Comparison of ENCODE assay signal across 8 mouse cellular contexts in the genomic region with DNA sequence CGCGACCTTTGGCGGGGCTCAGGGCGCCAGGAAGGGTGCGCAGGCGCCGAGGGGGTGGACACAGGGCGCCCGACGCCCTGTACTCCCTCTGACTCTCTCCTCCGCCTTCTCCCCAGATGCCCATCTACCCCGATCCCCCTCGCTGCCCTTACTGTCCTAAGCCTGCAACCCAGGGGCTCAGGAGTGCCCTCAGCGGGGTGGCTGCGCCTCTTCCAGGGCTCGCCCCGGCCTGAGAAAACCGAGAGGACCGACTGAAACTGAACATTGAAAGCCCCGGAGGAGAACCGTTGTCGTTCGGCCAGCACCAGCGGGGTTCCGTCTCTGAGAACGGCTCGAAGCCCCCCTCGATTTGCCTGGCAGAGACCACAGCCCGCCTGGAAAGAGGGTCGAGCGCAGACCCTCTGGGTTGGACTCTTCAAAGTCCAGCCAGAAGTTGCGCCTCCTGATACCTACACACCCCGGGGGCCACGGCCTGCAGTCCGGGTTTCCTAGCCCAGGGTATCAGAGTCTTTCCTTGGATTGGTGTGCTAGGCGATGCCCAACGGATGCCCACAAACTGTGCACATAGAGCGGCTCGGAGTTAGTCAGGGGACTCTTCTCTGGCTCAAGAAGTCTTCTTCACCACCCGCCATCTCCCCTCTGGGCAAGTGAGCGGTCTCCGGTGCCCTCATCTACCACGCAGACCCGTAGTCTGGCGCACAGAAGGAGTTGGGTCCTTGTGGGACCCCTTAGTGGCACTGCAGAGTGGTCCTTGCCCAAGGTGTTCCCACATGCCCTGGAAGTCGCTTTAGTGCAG. TPM values are rescaled to one million over a fixed set of nuclear protein-coding genes. Genes with fewer than 3 reads are reported as not detected.
DNase-seq lines count a peak whose midpoint lies in the region; ATAC-seq and TF ChIP-seq lines count a peak whose summit lies in the region.

No protein-coding gene starts in this region.

- WGBS in heart, adult 2 months = 2% methylated on average over 37 of the region's 46 CpGs
- WGBS in forebrain, embryonic 10.5 days = under 1% methylated on average over 46 of the region's 46 CpGs
- 2% methylated on average over 45 of the region's 46 CpGs for WGBS in liver, embryonic 12.5 days (ENCODE audit: insufficient replicate concordance)
- WGBS in stomach, embryonic 16.5 days = 3% methylated on average over 46 of the region's 46 CpGs

- no peak for ATAC-seq in liver, embryonic 12.5 days
- ATAC-seq in stomach, embryonic 16.5 days (ENCODE audit: insufficient read depth, low FRiP score) = no peak

- no peaks in the 10 kb centered on the region for H3K9me3 ChIP-seq in forebrain, embryonic 10.5 days
- H3K9me3 ChIP-seq in liver, embryonic 12.5 days (replicated peaks) = no peaks in the 10 kb centered on the region
- no peaks in the 10 kb centered on the region for H3K9me3 ChIP-seq in stomach, embryonic 16.5 days (replicated peaks; ENCODE audit: control insufficient read depth, low read length)

- peak overlapping the region; percentile 52 for H3K9ac ChIP-seq in heart, adult 2 months (ENCODE audit: low read depth, low read length)
- H3K9ac ChIP-seq in liver, embryonic 12.5 days = 0 out of 2 replicates have a peak overlapping the region, but pooled peaks have one; percentile 31
- H3K9ac ChIP-seq in stomach, embryonic 16.5 days (ENCODE audit: low read length) = peak overlapping the region; percentile 70

- intact Hi-C loops in heart, adult 2 months (cut with DNase I) = loop anchor here (5.0 to 10.0 kb wide), 2 partner anchors 128 to 186 kb away; partner anchors contain the start of genes A430005L14Rik and Lrrc47

- H3K27ac ChIP-seq in heart, adult 2 months = no peak overlapping the region
- peak overlapping the region; percentile 72 for H3K27ac ChIP-seq in forebrain, embryonic 10.5 days
- H3K27ac ChIP-seq in liver, embryonic 12.5 days = no peak overlapping the region
- no peak overlapping the region for H3K27ac ChIP-seq in stomach, embryonic 16.5 days (ENCODE audit: low read length)

- H3K36me3 ChIP-seq in heart, adult 2 months (ENCODE audit: control insufficient read depth, insufficient read depth, low read length) = no peaks in the 10 kb centered on the region
- no peaks in the 10 kb centered on the region for H3K36me3 ChIP-seq in forebrain, embryonic 10.5 days (replicated peaks)
- H3K36me3 ChIP-seq in liver, embryonic 12.5 days = peaks cover 4% of the 10 kb centered on the region; the same call in 1 of the 2 replicates
- H3K36me3 ChIP-seq in stomach, embryonic 16.5 days (ENCODE audit: control insufficient read depth, insufficient read depth, low read length) = no peaks in the 10 kb centered on the region

- H3K4me2 ChIP-seq in liver, embryonic 12.5 days = peak overlapping the region; percentile 67
- peak overlapping the region; percentile 95 for H3K4me2 ChIP-seq in stomach, embryonic 16.5 days (ENCODE audit: low read depth, low read length)

- no peak for TF ChIP-seq CTCF in heart, adult 2 months (IDR thresholded peaks at IDR 0.05)

- no peak for TF ChIP-seq EP300 in heart, adult 2 months (IDR thresholded peaks at IDR 0.05; ENCODE audit: insufficient read depth, low read depth, low read length)

- no peak for TF ChIP-seq POLR2A in heart, adult 2 months (IDR thresholded peaks at IDR 0.05; ENCODE audit: insufficient read depth, low read depth, low read length)

- H3K27me3 ChIP-seq in heart, adult 2 months (ENCODE audit: control insufficient read depth, insufficient read depth, low read length) = peaks cover 21% of the 10 kb centered on the region
- H3K27me3 ChIP-seq in forebrain, embryonic 10.5 days (ENCODE audit: poor library complexity, severe bottlenecking) = peaks cover 79% of the 10 kb centered on the region
- H3K27me3 ChIP-seq in liver, embryonic 12.5 days (replicated peaks) = peaks cover 67% of the 10 kb centered on the region
- H3K27me3 ChIP-seq in stomach, embryonic 16.5 days (ENCODE audit: control insufficient read depth, insufficient read depth, low read length) = peaks cover 46% of the 10 kb centered on the region

- 0 out of 2 replicates have a peak, but pooled peaks cover 2% of the 10 kb centered on the region for H3K79me2 ChIP-seq in heart, adult 2 months (replicated peaks; ENCODE audit: control insufficient read depth, insufficient read depth, low read length)

- DNase-seq in heart, adult 2 months = peak in 1 of 2 experiments; percentile 55
- no peak for DNase-seq in heart, adult 9 months (ENCODE audit: low spot score in 2 of 2)
- peak; percentile 29 for DNase-seq in CD4-positive, CD25-positive, alpha-beta regulatory T cell, adult 2 months (ENCODE audit: low read depth, low spot score)
- DNase-seq in forebrain, embryonic 10.5 days (ENCODE audit: extremely low spot score, low spot score) = peak; percentile 47
- no peak for DNase-seq in gastrocnemius, postnatal 4 days (ENCODE audit: low spot score in 2 of 2)
- DNase-seq in layer of hippocampus, adult 11-12 months (ENCODE audit: low spot score) = no peak

- H3K4me3 ChIP-seq in heart, adult 2 months = peak overlapping the region; percentile 87
- H3K4me3 ChIP-seq in forebrain, embryonic 10.5 days = peak overlapping the region; percentile 77
- peak overlapping the region; percentile 42 for H3K4me3 ChIP-seq in liver, embryonic 12.5 days
- peak overlapping the region; percentile 54 for H3K4me3 ChIP-seq in stomach, embryonic 16.5 days (replicated peaks; ENCODE audit: low read length)

- peaks cover 5% of the 10 kb centered on the region; the same call in 1 of the 2 replicates for H3K4me1 ChIP-seq in heart, adult 2 months (ENCODE audit: control insufficient read depth, insufficient read depth, low read length)
- H3K4me1 ChIP-seq in forebrain, embryonic 10.5 days = peaks cover 46% of the 10 kb centered on the region
- H3K4me1 ChIP-seq in liver, embryonic 12.5 days = peaks cover 44% of the 10 kb centered on the region
- H3K4me1 ChIP-seq in stomach, embryonic 16.5 days (ENCODE audit: control insufficient read depth, insufficient read depth, low read length) = peaks cover 26% of the 10 kb centered on the region

RNA-seq across cellular contexts. Expression of gene Trp73, which starts 0.4 kb away (rescaled TPM):
- not detected for total RNA-seq in heart, adult 2 months (2021)
- 0.39 TPM in 1 of 2 replicates, not detected in the other for polyA plus RNA-seq in heart, adult 2 months (2012; rRNA removed)
- polyA plus RNA-seq in forebrain, embryonic 10.5 days (2016; fragmentation: Nextera tagmentation; extraction: Ambion mirVana) = 1.9 and 4.5 TPM in 2 replicates
- 0.04 and 0.17 TPM in 2 replicates for polyA plus RNA-seq in liver, embryonic 12.5 days (2016; fragmentation: Nextera tagmentation; extraction: Ambion mirVana)
- 0.96 and 1.6 TPM in 2 replicates for polyA plus RNA-seq in stomach, embryonic 16.5 days (2015; fragmentation: Nextera tagmentation; extraction: Ambion mirVana)
- total RNA-seq in gastrocnemius, postnatal 4 days (2021) = under 1 TPM in 1 of 2 experiments, not detected in 1; 0.23 TPM

RNA-seq across cellular contexts. Expression of gene Wrap73, which starts 1.8 kb away (rescaled TPM):
- total RNA-seq in heart, adult 2 months (2021) = 10 to 100 TPM; 11.8 to 12.3 TPM
- 16.9 and 17.9 TPM in 2 replicates for polyA plus RNA-seq in heart, adult 2 months (2012; rRNA removed)
- polyA plus RNA-seq in forebrain, embryonic 10.5 days (2016; fragmentation: Nextera tagmentation; extraction: Ambion mirVana) = 47.5 and 50.3 TPM in 2 replicates
- 29.5 and 31.4 TPM in 2 replicates for polyA plus RNA-seq in liver, embryonic 12.5 days (2016; fragmentation: Nextera tagmentation; extraction: Ambion mirVana)
- polyA plus RNA-seq in stomach, embryonic 16.5 days (2015; fragmentation: Nextera tagmentation; extraction: Ambion mirVana) = 35.8 and 38.6 TPM in 2 replicates
- total RNA-seq in gastrocnemius, postnatal 4 days (2021) = 10 to 100 TPM; 15.4 to 20.5 TPM

RNA-seq across cellular contexts. Expression of gene Tprgl, which starts 20.1 kb away (rescaled TPM):
- 100 to 1,000 TPM; 121 to 130 TPM for total RNA-seq in heart, adult 2 months (2021)
- polyA plus RNA-seq in heart, adult 2 months (2012; rRNA removed) = 147 and 204 TPM in 2 replicates
- 104 and 106 TPM in 2 replicates for polyA plus RNA-seq in forebrain, embryonic 10.5 days (2016; fragmentation: Nextera tagmentation; extraction: Ambion mirVana)
- 162 and 167 TPM in 2 replicates for polyA plus RNA-seq in liver, embryonic 12.5 days (2016; fragmentation: Nextera tagmentation; extraction: Ambion mirVana)
- 122 and 126 TPM in 2 replicates for polyA plus RNA-seq in stomach, embryonic 16.5 days (2015; fragmentation: Nextera tagmentation; extraction: Ambion mirVana)
- total RNA-seq in gastrocnemius, postnatal 4 days (2021) = 10 to 100 TPM; 81.6 to 88.5 TPM

RNA-seq across cellular contexts. Expression of gene Megf6, which starts 30.1 kb away (rescaled TPM):
- total RNA-seq in heart, adult 2 months (2021) = 1 to 10 TPM; 4.1 to 4.9 TPM
- polyA plus RNA-seq in heart, adult 2 months (2012; rRNA removed) = 4.3 and 4.5 TPM in 2 replicates
- polyA plus RNA-seq in forebrain, embryonic 10.5 days (2016; fragmentation: Nextera tagmentation; extraction: Ambion mirVana) = 26.4 and 28.0 TPM in 2 replicates
- polyA plus RNA-seq in liver, embryonic 12.5 days (2016; fragmentation: Nextera tagmentation; extraction: Ambion mirVana) = 3.8 and 4.3 TPM in 2 replicates
- 25.2 and 25.6 TPM in 2 replicates for polyA plus RNA-seq in stomach, embryonic 16.5 days (2015; fragmentation: Nextera tagmentation; extraction: Ambion mirVana)
- total RNA-seq in gastrocnemius, postnatal 4 days (2021) = 10 to 100 TPM; 11.3 to 11.6 TPM

Comparison
In these comparisons a context has a peak if more than half of its experiments do, and no peak if none do; other contexts are left out.
1. DNase-seq: peak in CD4-positive, CD25-positive, alpha-beta regulatory T cell, adult 2 months (single experiment) and forebrain, embryonic 10.5 days (single experiment); none in heart, adult 9 months (0 of 2), gastrocnemius, postnatal 4 days (0 of 2) and layer of hippocampus, adult 11-12 months (single experiment).
2. Peak in every context shown above with its lines, with median percentiles within 50 percentile points of each other: H3K4me3 ChIP-seq and H3K9ac ChIP-seq.